Mouse (Mus musculus) erythroblast, embryonic 14.5 days (primary cell): ENCODE measurements around the gene Cep41.

ENCODE experiments used
- GATA1 ChIP-seq: IDR thresholded peaks from 2 replicates; pipeline ENCODE4 v1.6.1; 2012; ENCODE audit warnings: low read length, inconsistent platforms, mixed read lengths
- TAL1 ChIP-seq: IDR thresholded peaks from 3 replicates; pipeline ENCODE4 v1.6.1; 2012; ENCODE audit warnings: low read length, inconsistent platforms, mixed read lengths

DNA sequence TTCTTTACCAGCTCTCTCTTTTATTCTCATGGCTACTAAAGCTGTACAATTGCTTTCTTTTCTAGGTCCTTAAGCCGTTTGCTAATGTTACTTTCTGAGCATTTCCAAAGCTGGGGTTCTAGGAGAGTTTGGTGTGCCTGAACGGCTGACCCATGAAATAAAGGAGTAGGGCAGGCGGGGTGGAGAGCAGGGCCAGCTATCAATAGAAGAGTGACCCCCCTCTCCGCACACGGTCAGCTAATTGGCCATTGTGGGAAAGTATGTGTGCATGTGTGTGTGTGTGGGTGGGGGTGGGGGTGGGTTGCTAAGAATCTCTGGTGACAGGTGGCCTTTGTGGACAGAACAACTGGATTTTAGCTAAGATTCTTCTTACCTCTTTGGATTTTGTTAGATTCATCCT, 82.3 kb downstream of the Cep41 start:
- TF ChIP-seq GATA1 (no peak), TAL1 (no peak)
